Mouse (Mus musculus) ES-E14 (cell line): ENCODE results near the gene Aatf.

Experiments
- HCFC1 ChIP-seq: IDR thresholded peaks from 2 replicates; pipeline ENCODE4 v1.6.1; 2012; ENCODE audit warnings: low read length, inconsistent platforms, borderline replicate concordance; ENCODE audit not compliant: insufficient read depth
- MAFK ChIP-seq: IDR thresholded peaks from 2 replicates; pipeline ENCODE4 v1.6.1; 2014; ENCODE audit warnings: mild to moderate bottlenecking, low read depth, low read length, inconsistent platforms; ENCODE audit not compliant: insufficient read depth
- ZNF384 ChIP-seq: IDR thresholded peaks from 2 replicates; pipeline ENCODE4 v1.6.1; 2012; ENCODE audit warnings: low read depth, low read length, inconsistent platforms

- TF ChIP-seq MAFK (no peak), HCFC1 (no peak), ZNF384 (no peak)
These were observed 37.3 kb downstream of the Aatf start for GRCm38 (mm10) chr11:84475991-84476390.
